ENCODE assay signal across 8 mouse cellular contexts in genomic region chr5:24352251-24352859, GRCm38 (mm10). TPM values are rescaled to one million over a fixed set of nuclear protein-coding genes. Genes with fewer than 3 reads are reported as not detected.
DNase-seq lines count a peak whose midpoint lies in the region; ATAC-seq and TF ChIP-seq lines count a peak whose summit lies in the region.

No protein-coding gene starts in this region.

- H3K36me3 ChIP-seq in embryonic facial prominence, embryonic 13.5 days = no peaks in the 10 kb centered on the region
- H3K36me3 ChIP-seq in testis, adult 2 months (ENCODE audit: control insufficient read depth, insufficient read depth, low read length) = no peaks in the 10 kb centered on the region

- peak; percentile 66 for DNase-seq in cerebellum, adult 11-12 months
- no peak for DNase-seq in cerebellum, adult 11 months
- DNase-seq in MN1 (ENCODE audit: low spot score) = peak; percentile 78
- peak; percentile 88 for DNase-seq in heart, postnatal 4 days
- DNase-seq in mesoderm, embryonic 11.5 days (ENCODE audit: low read depth, low spot score) = peak; percentile 67
- DNase-seq in layer of hippocampus, postnatal 14 days (ENCODE audit: low spot score in 2 of 2) = no peak

- no peaks in the 10 kb centered on the region for H3K9me3 ChIP-seq in embryonic facial prominence, embryonic 13.5 days

- peaks cover 34% of the 10 kb centered on the region for H3K4me1 ChIP-seq in embryonic facial prominence, embryonic 13.5 days
- peaks cover 33% of the 10 kb centered on the region for H3K4me1 ChIP-seq in testis, adult 2 months (ENCODE audit: control insufficient read depth, insufficient read depth, low read length)

- WGBS in embryonic facial prominence, embryonic 13.5 days = under 1% methylated on average over 24 of the region's 24 CpGs

- peak overlapping the region; percentile 63 for H3K4me3 ChIP-seq in embryonic facial prominence, embryonic 13.5 days
- H3K4me3 ChIP-seq in testis, adult 2 months (ENCODE audit: control insufficient read depth, low read depth, low read length) = peak overlapping the region; percentile 91

- H3K4me2 ChIP-seq in embryonic facial prominence, embryonic 13.5 days = peak overlapping the region; percentile 100

- peaks cover 74% of the 10 kb centered on the region for H3K27me3 ChIP-seq in embryonic facial prominence, embryonic 13.5 days
- H3K27me3 ChIP-seq in testis, adult 2 months (ENCODE audit: control insufficient read depth, insufficient read depth, low read length) = no peaks in the 10 kb centered on the region

- TF ChIP-seq CTCF in testis, adult 2 months (IDR thresholded peaks at IDR 0.05; ENCODE audit: control insufficient read depth, insufficient read depth, insufficient replicate concordance, low read depth, low read length) = no peak

- TF ChIP-seq POLR2A in testis, adult 2 months (IDR thresholded peaks at IDR 0.05; ENCODE audit: control insufficient read depth, low read depth, low read length) = no peak

- H3K27ac ChIP-seq in embryonic facial prominence, embryonic 13.5 days = no peak overlapping the region
- peak overlapping the region; percentile 96 for H3K27ac ChIP-seq in testis, adult 2 months (ENCODE audit: control insufficient read depth, insufficient read depth, low read depth, low read length)

- peak; percentile 22; the same call in 1 of the 2 replicates for ATAC-seq in embryonic facial prominence, embryonic 13.5 days (ENCODE audit: insufficient number of reproducible peaks, insufficient read depth, low FRiP score, low TSS enrichment, low read depth)

- H3K9ac ChIP-seq in embryonic facial prominence, embryonic 13.5 days = peak overlapping the region; percentile 52

RNA-seq across cellular contexts. Expression of gene Kcnh2, which starts 1.0 kb away (rescaled TPM):
- 1.3 and 1.4 TPM in 2 replicates for polyA plus RNA-seq in embryonic facial prominence, embryonic 13.5 days (2015; fragmentation: Nextera tagmentation; extraction: Ambion mirVana)
- 100 to 1,000 TPM; 108 to 118 TPM for total RNA-seq in heart, postnatal 4 days (2021)
- 23.6 and 26.2 TPM in 2 replicates for polyA plus RNA-seq in testis, adult 2 months (2012; rRNA removed)
- 10 to 100 TPM; 17.9 to 19.2 TPM for total RNA-seq in layer of hippocampus, postnatal 14 days (2021)

RNA-seq across cellular contexts. Expression of gene Nos3, which starts 12.3 kb away (rescaled TPM):
- 5.4 and 5.9 TPM in 2 replicates for polyA plus RNA-seq in embryonic facial prominence, embryonic 13.5 days (2015; fragmentation: Nextera tagmentation; extraction: Ambion mirVana)
- 10 to 100 TPM; 39.5 to 40.6 TPM for total RNA-seq in heart, postnatal 4 days (2021)
- polyA plus RNA-seq in testis, adult 2 months (2012; rRNA removed) = 1.9 and 2.2 TPM in 2 replicates
- 1 to 10 TPM; 9.4 to 10.0 TPM for total RNA-seq in layer of hippocampus, postnatal 14 days (2021)

RNA-seq across cellular contexts. Expression of gene Atg9b, which starts 39.6 kb away (rescaled TPM):
- polyA plus RNA-seq in embryonic facial prominence, embryonic 13.5 days (2015; fragmentation: Nextera tagmentation; extraction: Ambion mirVana) = 0.25 and 0.50 TPM in 2 replicates
- under 1 TPM; 0.45 to 0.83 TPM for total RNA-seq in heart, postnatal 4 days (2021)
- polyA plus RNA-seq in testis, adult 2 months (2012; rRNA removed) = 1.1 and 1.3 TPM in 2 replicates
- 1 to 10 TPM; 2.8 to 3.4 TPM for total RNA-seq in layer of hippocampus, postnatal 14 days (2021)

RNA-seq across cellular contexts. Expression of gene Abcb8, which starts 41.1 kb away (rescaled TPM):
- 39.9 and 44.9 TPM in 2 replicates for polyA plus RNA-seq in embryonic facial prominence, embryonic 13.5 days (2015; fragmentation: Nextera tagmentation; extraction: Ambion mirVana)
- total RNA-seq in heart, postnatal 4 days (2021) = 10 to 100 TPM; 86.3 to 87.0 TPM
- 28.1 and 30.2 TPM in 2 replicates for polyA plus RNA-seq in testis, adult 2 months (2012; rRNA removed)
- 10 to 100 TPM; 43.0 to 54.1 TPM for total RNA-seq in layer of hippocampus, postnatal 14 days (2021)

Comparison
In these comparisons a context has a peak if more than half of its experiments do, and no peak if none do; other contexts are left out.
1. DNase-seq: peak in cerebellum, adult 11-12 months (single experiment), MN1 (single experiment), heart, postnatal 4 days (single experiment) and mesoderm, embryonic 11.5 days (single experiment); none in cerebellum, adult 11 months (single experiment) and layer of hippocampus, postnatal 14 days (0 of 2).
2. RNA of gene Kcnh2, which starts 1.0 kb away (total RNA-seq): 108 to 118 TPM in heart, postnatal 4 days; 17.9 to 19.2 TPM in layer of hippocampus, postnatal 14 days; every median in the first group is over 4 times any median in the second.